Mouse (Mus musculus) gastrocnemius, adult 2 months (tissue): ENCODE measurements at regions not wholly inside any gene's neighbourhood (a gene's known extent, or its start where the extent isn't known, plus 50 kb on each side); places are given as distances from the start of the nearest gene placed in this dataset.

ENCODE experiments used
- DNase-seq: peaks from one replicate; pipeline ENCODE4 v3.0.0; 2022
- H3K27ac ChIP-seq: fragments of 200-600 bp; 2 replicates; pipeline ENCODE4 v1.8.1; 2022; ENCODE audit warnings: mild to moderate bottlenecking
- H3K4me3 ChIP-seq: fragments of 200-600 bp; 2 replicates; pipeline ENCODE4 v1.8.1; 2022; ENCODE audit warnings: mild to moderate bottlenecking, moderate library complexity
- CTCF ChIP-seq: fragments of 200-600 bp; IDR thresholded peaks from 2 replicates; pipeline ENCODE4 v1.8.1; 2022; ENCODE audit warnings: antibody characterized with exemption, mild to moderate bottlenecking, moderate library complexity
- intact Hi-C: fragments of 180-260 bp; cut with DNase I; formaldehyde crosslinking; loops from one replicate; pipeline ENCODE4 v1.15.1; 2025

GRCm38 (mm10) chr13:83126438-83126837, 377.4 kb upstream of the Mef2c start:
- DNase-seq: no peak
- intact Hi-C loops: loop anchor here (10.0 kb wide), 1 partner anchor 78 kb away; no protein-coding TSS in a partner anchor
- Histone ChIP-seq H3K4me3 (no peak overlapping the region), H3K27ac (no peak overlapping the region)
- TF ChIP-seq CTCF: no peak

- no peak overlapping the region for H3K4me3 ChIP-seq
- no peak for TF ChIP-seq CTCF
- intact Hi-C loops: no loop called here
- no peak overlapping the region for H3K27ac ChIP-seq
- DNase-seq: no peak
These were observed 372.5 kb upstream of the Mef2c start for GRCm38 (mm10) chr13:83131129-83131981.

GRCm38 (mm10) chr13:83131982-83132354, 371.9 kb upstream of the Mef2c start:
- DNase-seq: no peak
- H3K4me3 ChIP-seq: no peak overlapping the region
- intact Hi-C loops: no loop called here
- no peak overlapping the region for H3K27ac ChIP-seq
- no peak for TF ChIP-seq CTCF

- no peak for TF ChIP-seq CTCF
- Histone ChIP-seq H3K27ac (no peak overlapping the region), H3K4me3 (no peak overlapping the region)
- no peak for DNase-seq
- intact Hi-C loops: no loop called here
These were observed 370.9 kb upstream of the Mef2c start for GRCm38 (mm10) chr13:83132671-83133638.

GRCm38 (mm10) chr13:83143316-83143715, 360.5 kb upstream of the Mef2c start:
- Histone ChIP-seq H3K4me3 (no peak overlapping the region), H3K27ac (no peak overlapping the region)
- DNase-seq: no peak
- TF ChIP-seq CTCF: no peak
- intact Hi-C loops: no loop called here

- DNase-seq: no peak
- intact Hi-C loops: no loop called here
- Histone ChIP-seq H3K27ac (no peak overlapping the region), H3K4me3 (no peak overlapping the region)
- no peak for TF ChIP-seq CTCF
These were observed 349.2 kb upstream of the Mef2c start for GRCm38 (mm10) chr13:83154626-83155124.

GRCm38 (mm10) chr13:83159969-83160368, 343.9 kb upstream of the Mef2c start:
- no peak for TF ChIP-seq CTCF
- DNase-seq: no peak
- Histone ChIP-seq H3K27ac (no peak overlapping the region), H3K4me3 (no peak overlapping the region)
- intact Hi-C loops: no loop called here

GRCm38 (mm10) chr13:83162761-83163160, 341.1 kb upstream of the Mef2c start:
- DNase-seq: no peak
- intact Hi-C loops: no loop called here
- no peak overlapping the region for H3K4me3 ChIP-seq
- H3K27ac ChIP-seq: no peak overlapping the region
- TF ChIP-seq CTCF: no peak

GRCm38 (mm10) chr13:83175086-83175485, 328.7 kb upstream of the Mef2c start:
- intact Hi-C loops: no loop called here
- Histone ChIP-seq H3K4me3 (no peak overlapping the region), H3K27ac (no peak overlapping the region)
- no peak for DNase-seq
- no peak for TF ChIP-seq CTCF

- H3K27ac ChIP-seq: no peak overlapping the region
- no peak overlapping the region for H3K4me3 ChIP-seq
- TF ChIP-seq CTCF: no peak
- no peak for DNase-seq
- intact Hi-C loops: loop anchor here (10.0 kb wide), 2 partner anchors 77 to 453 kb away; no protein-coding TSS in a partner anchor
These were observed 301.7 kb upstream of the Mef2c start for GRCm38 (mm10) chr13:83201931-83202671.

- Histone ChIP-seq H3K4me3 (no peak overlapping the region), H3K27ac (peak overlapping the region; percentile 87)
- no peak for DNase-seq
- intact Hi-C loops: loop anchor here (1.0 to 10.0 kb wide), 3 partner anchors 82 to 448 kb away; no protein-coding TSS in a partner anchor
- no peak for TF ChIP-seq CTCF
These were observed 297.2 kb upstream of the Mef2c start for GRCm38 (mm10) chr13:83206622-83207021.

- TF ChIP-seq CTCF: no peak
- Histone ChIP-seq H3K27ac (peak overlapping the region; percentile 87), H3K4me3 (no peak overlapping the region)
- intact Hi-C loops: loop anchor here (1.0 to 10.0 kb wide), 3 partner anchors 83 to 447 kb away; no protein-coding TSS in a partner anchor
- DNase-seq: peak; percentile 71
These were observed 296.3 kb upstream of the Mef2c start for GRCm38 (mm10) chr13:83207513-83207912.
